Mouse (Mus musculus) hindbrain, embryonic 15.5 days (tissue): ENCODE data around the gene Gpr153. TPM values are rescaled to one million over a fixed set of nuclear protein-coding genes. Genes with fewer than 3 reads are reported as not detected.
A peak's percentile ranks its signal among the peaks of the same experiment; 100 is the strongest.
"Not testable (repeated sequence)": the region's sequence is repeated elsewhere in the genome, so short reads cannot be mapped to it uniquely, and the experiment has no call there.

Experiments
- ATAC-seq: fragments of 200-750 bp; cut with Nextera tagmentation; 2 replicates; pipeline ENCODE4 v1.8.0; 2017; ENCODE audit warnings: low read depth, moderate number of reproducible peaks, moderate TSS enrichment; ENCODE audit not compliant: low FRiP score
- H3K27ac ChIP-seq: fragments of 300-500 bp; sonication (generic); replicated peaks from 2 replicates; pipeline ENCODE4 v1.5.1; 2015; ENCODE audit warnings: mild to moderate bottlenecking, inconsistent platforms
- H3K27me3 ChIP-seq: fragments of 300-500 bp; sonication (generic); 2 replicates; pipeline ENCODE4 v1.6.1; 2015; ENCODE audit warnings: control low read depth, inconsistent platforms
- H3K36me3 ChIP-seq: fragments of 300-500 bp; sonication (generic); 2 replicates; pipeline ENCODE4 v1.6.1; 2015; ENCODE audit warnings: control low read depth, inconsistent platforms
- H3K4me1 ChIP-seq: fragments of 300-500 bp; sonication (generic); replicated peaks from 2 replicates; pipeline ENCODE4 v1.6.1; 2015; ENCODE audit warnings: control low read depth, inconsistent platforms
- H3K4me2 ChIP-seq: fragments of 300-500 bp; sonication (generic); 2 replicates; pipeline ENCODE4 v1.6.1; 2015; ENCODE audit warnings: moderate library complexity, mild to moderate bottlenecking, inconsistent platforms
- H3K4me3 ChIP-seq: fragments of 300-500 bp; sonication (generic); 2 replicates; pipeline ENCODE4 v1.5.1; 2015; ENCODE audit warnings: mild to moderate bottlenecking, inconsistent platforms
- H3K9ac ChIP-seq: fragments of 300-500 bp; sonication (generic); 2 replicates; pipeline ENCODE4 v1.6.1; 2015; ENCODE audit warnings: inconsistent platforms
- H3K9me3 ChIP-seq: fragments of 300-500 bp; sonication (generic); 2 replicates; pipeline ENCODE4 v1.6.1; 2016; ENCODE audit warnings: control low read depth, inconsistent platforms
- WGBS: fragments of 180-500 bp; shearing (Covaris S2); methylation state at CpG from one replicate; pipeline ENCODE4 v1.1.7; 2015; 5-methylcytosine and 5-hydroxymethylcytosine counted together
- polyA plus RNA-seq: library from polyadenylated mRNA; unstranded; fragments of >200 nt; fragmentation: Nextera tagmentation; extraction: Ambion mirVana; gene quantifications from 2 replicates; pipeline ENCODE4 v1.2.1, GENCODE M21; 2015

The Gpr153 gene
- polyA plus RNA-seq = 18.4 and 21.7 TPM in 2 replicates

DNA sequence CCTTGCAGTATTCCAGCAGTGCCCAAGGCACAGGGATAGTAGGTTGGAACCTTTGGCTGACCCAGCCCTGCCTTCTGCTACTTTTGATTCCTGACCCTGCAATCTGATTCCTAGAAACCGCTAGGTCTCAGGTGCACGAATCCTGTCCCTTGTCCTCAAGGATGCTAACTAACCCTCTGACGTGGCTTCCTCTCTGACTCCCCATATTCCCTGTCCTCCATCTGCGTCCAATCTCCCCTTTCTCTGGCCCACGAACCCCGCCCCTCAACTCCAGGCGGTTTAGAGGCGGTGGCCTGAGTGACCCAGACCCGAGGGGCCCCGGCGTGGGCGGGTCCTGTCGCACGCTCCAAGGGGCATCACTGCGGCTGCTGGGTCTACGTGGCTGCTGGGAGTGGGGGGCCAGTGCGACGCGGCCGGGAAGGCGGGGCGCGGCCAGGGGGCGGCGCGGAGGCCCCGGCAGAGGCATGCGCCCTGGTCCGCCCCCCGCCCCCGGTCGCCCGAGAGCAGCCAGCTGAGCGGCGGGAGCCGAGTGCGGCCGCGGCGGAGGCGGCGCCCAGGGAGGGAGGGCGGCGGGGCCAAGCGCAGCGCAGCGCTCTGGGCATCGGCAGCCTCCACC lies at the start of gene Gpr153:
Gene Gpr153 (plus strand): TSS at position 612 of the 616 bp plus-strand sequence.
- Histone ChIP-seq H3K36me3 (0 out of 2 replicates have a peak, but pooled peaks cover 3% of the 10 kb centered on the region), H3K27ac (peak within 1 kb of the TSS; percentile 80), H3K4me3 (peak within 1 kb of the TSS; percentile 66), H3K4me1 (peaks cover 51% of the 10 kb centered on the region), H3K9ac (peak within 1 kb of the TSS; percentile 80), H3K9me3 (no peaks in the 10 kb centered on the region), H3K4me2 (peak within 1 kb of the TSS; percentile 92), H3K27me3 (peaks cover 26% of the 10 kb centered on the region)
- ATAC-seq = peak; percentile 66
- WGBS = under 1% methylated on average over 29 of the region's 48 CpGs

GRCm38 (mm10) chr4:152226901-152227486 lies 47.0 kb upstream of the Gpr153 start:
- Histone ChIP-seq H3K4me3 (no peak overlapping the region), H3K4me1 (peaks cover 39% of the 10 kb centered on the region), H3K36me3 (peaks cover 8% of the 10 kb centered on the region; the same call in 1 of the 2 replicates), H3K9me3 (no peaks in the 10 kb centered on the region), H3K27me3 (no peaks in the 10 kb centered on the region), H3K27ac (peak overlapping the region; percentile 77), H3K4me2 (no peak overlapping the region), H3K9ac (no peak overlapping the region)
- ATAC-seq = peak; percentile 75
- 64% methylated on average over 13 of the region's 13 CpGs for WGBS

- Histone ChIP-seq H3K4me1 (peaks cover 29% of the 10 kb centered on the region), H3K4me3 (no peak overlapping the region), H3K27me3 (no peaks in the 10 kb centered on the region), H3K4me2 (no peak overlapping the region), H3K9me3 (no peaks in the 10 kb centered on the region), H3K36me3 (peaks cover 8% of the 10 kb centered on the region; the same call in 1 of the 2 replicates), H3K9ac (no peak overlapping the region), H3K27ac (peak overlapping the region; percentile 77; the same call in 1 of the 2 replicates)
- ATAC-seq = no peak
- WGBS = 92% methylated on average over 12 of the region's 12 CpGs
These were observed 46.1 kb upstream of the Gpr153 start for GRCm38 (mm10) chr4:152227749-152228527.

DNA sequence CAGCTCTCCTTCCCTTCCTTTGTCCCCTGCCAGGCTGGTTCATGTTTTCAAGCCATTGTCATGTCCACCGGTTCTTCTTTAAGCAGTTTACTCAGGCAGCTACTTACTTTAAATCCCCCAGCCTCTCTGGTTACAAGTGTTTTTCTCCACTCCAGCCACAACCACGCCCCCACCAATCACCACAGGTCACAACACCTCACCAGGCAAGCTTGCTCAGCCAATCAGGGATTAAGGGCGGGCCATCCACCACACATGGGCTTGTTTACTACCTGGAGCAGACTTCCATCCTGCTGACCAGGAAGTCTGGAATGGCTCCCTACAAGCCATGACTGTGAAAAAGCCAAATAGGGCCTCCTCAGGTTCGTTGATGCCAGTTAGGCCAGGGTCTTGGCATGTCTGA lies 43.7 kb upstream of the Gpr153 start:
- not testable (repeated sequence) for H3K27ac ChIP-seq, H3K9ac ChIP-seq, H3K4me2 ChIP-seq, ATAC-seq, H3K27me3 ChIP-seq, H3K9me3 ChIP-seq, H3K4me3 ChIP-seq
- Histone ChIP-seq H3K4me1 (peaks cover 25% of the 10 kb centered on the region), H3K36me3 (peaks cover 16% of the 10 kb centered on the region)
- WGBS = 50% methylated on average over 4 of the region's 4 CpGs

GRCm38 (mm10) chr4:152231326-152231725 lies 42.7 kb upstream of the Gpr153 start:
- Histone ChIP-seq H3K9ac (no peak overlapping the region), H3K36me3 (peaks cover 19% of the 10 kb centered on the region), H3K4me1 (peaks cover 21% of the 10 kb centered on the region), H3K4me3 (no peak overlapping the region), H3K9me3 (no peaks in the 10 kb centered on the region), H3K27me3 (no peaks in the 10 kb centered on the region), H3K4me2 (no peak overlapping the region), H3K27ac (no peak overlapping the region)
- 82% methylated on average over 7 of the region's 7 CpGs for WGBS
- no peak for ATAC-seq

- Histone ChIP-seq H3K4me1 (peaks cover 10% of the 10 kb centered on the region), H3K27me3 (no peaks in the 10 kb centered on the region), H3K4me3 (no peak overlapping the region), H3K9me3 (no peaks in the 10 kb centered on the region), H3K9ac (no peak overlapping the region), H3K27ac (no peak overlapping the region), H3K4me2 (no peak overlapping the region), H3K36me3 (peaks cover 24% of the 10 kb centered on the region)
- WGBS = 88% methylated on average over 4 of the region's 4 CpGs
- ATAC-seq = no peak
These were observed 41.6 kb upstream of the Gpr153 start for GRCm38 (mm10) chr4:152232411-152232903.

DNA sequence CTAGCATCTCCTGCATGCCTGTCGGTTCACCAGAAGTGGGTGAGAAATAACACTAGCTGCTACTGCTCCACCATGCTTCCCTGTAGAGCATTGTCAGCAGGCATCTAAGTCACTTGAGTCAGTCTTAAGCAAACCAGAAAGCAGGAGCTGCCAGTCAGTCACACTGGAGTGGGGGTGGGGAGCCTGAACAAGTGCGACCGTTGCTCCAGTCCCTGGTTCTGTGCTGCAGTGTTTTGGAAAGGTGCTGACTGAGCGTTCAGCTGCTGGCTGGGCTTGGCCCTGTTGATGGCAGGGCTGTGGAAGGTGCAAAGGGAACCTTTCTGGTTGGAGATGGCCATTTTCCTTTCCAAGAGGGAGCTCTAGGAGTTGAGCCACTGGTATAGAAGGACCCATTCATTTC lies 34.1 kb upstream of the Gpr153 start:
- no peak overlapping the region for H3K4me3 ChIP-seq
- H3K4me1 ChIP-seq = peaks cover under 1% of the 10 kb centered on the region; the same call in 1 of the 2 replicates
- H3K36me3 ChIP-seq = peaks cover 30% of the 10 kb centered on the region
- no peak overlapping the region for H3K4me2 ChIP-seq
- no peak for ATAC-seq
- no peaks in the 10 kb centered on the region for H3K9me3 ChIP-seq
- WGBS = 67% methylated on average over 4 of the region's 4 CpGs
- H3K27me3 ChIP-seq = no peaks in the 10 kb centered on the region
- no peak overlapping the region for H3K27ac ChIP-seq
- no peak overlapping the region for H3K9ac ChIP-seq

- no peak overlapping the region for H3K4me2 ChIP-seq
- H3K4me1 ChIP-seq = peaks cover 18% of the 10 kb centered on the region
- WGBS = 89% methylated on average over 9 of the region's 9 CpGs
- no peaks in the 10 kb centered on the region for H3K9me3 ChIP-seq
- no peak overlapping the region for H3K4me3 ChIP-seq
- no peaks in the 10 kb centered on the region for H3K27me3 ChIP-seq
- no peak for ATAC-seq
- H3K36me3 ChIP-seq = peaks cover 13% of the 10 kb centered on the region
- H3K9ac ChIP-seq = no peak overlapping the region
- no peak overlapping the region for H3K27ac ChIP-seq
These were observed 30.7 kb upstream of the Gpr153 start for GRCm38 (mm10) chr4:152243241-152243891.

- no peak overlapping the region for H3K4me3 ChIP-seq
- no peak overlapping the region for H3K27ac ChIP-seq
- peaks cover 7% of the 10 kb centered on the region for H3K36me3 ChIP-seq
- 95% methylated on average over 8 of the region's 8 CpGs for WGBS
- ATAC-seq = no peak
- H3K4me1 ChIP-seq = peaks cover 18% of the 10 kb centered on the region
- H3K9me3 ChIP-seq = no peaks in the 10 kb centered on the region
- H3K27me3 ChIP-seq = no peaks in the 10 kb centered on the region
- H3K9ac ChIP-seq = no peak overlapping the region
- H3K4me2 ChIP-seq = no peak overlapping the region
These were observed 30.1 kb upstream of the Gpr153 start for GRCm38 (mm10) chr4:152243969-152244368.

DNA sequence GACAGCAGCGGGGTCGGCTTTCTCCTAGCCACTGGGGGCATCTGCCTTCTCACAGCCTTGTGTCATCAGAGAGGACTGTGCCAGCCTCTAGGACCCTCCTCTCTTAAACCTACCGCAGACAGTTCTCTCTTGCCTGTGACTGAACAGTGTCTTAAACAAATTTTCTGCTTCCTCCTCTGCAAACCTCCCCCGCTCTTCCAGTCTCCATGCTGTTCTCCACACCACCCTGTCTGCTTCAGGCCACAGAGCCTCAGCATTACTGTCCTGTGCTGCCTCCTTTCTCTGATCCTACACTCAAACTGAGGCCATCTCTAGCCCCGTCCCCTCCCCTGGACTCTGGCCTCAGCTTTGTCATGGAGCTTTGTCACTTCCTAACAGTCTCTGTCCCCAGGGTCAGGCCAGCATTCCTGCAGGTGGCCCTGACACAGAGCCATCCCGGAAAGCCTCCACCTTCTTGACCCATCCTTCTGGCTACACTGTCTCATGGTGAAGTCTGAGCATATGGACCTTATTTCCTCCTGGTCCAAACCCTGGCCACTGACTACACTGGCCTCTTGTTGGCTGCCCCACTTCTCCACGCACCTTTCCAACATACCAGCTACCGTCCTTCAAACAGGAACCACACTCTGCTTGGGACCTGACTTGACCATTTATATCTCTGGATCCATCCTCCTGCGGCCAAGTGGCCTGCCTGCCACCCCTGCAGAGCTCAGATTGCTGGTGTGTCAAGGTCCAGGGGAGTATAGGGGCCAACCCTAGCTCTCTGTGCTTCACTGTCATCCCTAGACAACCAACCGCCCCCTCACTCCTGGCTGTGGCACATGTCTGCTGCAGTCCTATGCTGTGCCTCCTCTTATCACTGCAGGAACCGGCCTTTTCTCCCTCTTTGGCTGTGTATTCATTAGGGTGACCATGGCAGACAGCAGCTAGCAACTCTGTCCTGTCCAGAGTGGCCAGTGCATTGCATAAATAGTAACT lies 29.2 kb upstream of the Gpr153 start:
- no peak for ATAC-seq
- Histone ChIP-seq H3K4me1 (peaks cover 18% of the 10 kb centered on the region), H3K9ac (no peak overlapping the region), H3K4me3 (no peak overlapping the region), H3K27me3 (no peaks in the 10 kb centered on the region), H3K4me2 (no peak overlapping the region), H3K9me3 (no peaks in the 10 kb centered on the region), H3K36me3 (no peaks in the 10 kb centered on the region), H3K27ac (peak overlapping the region; percentile 47; the same call in 1 of the 2 replicates)
- WGBS = 86% methylated on average over 11 of the region's 11 CpGs

DNA sequence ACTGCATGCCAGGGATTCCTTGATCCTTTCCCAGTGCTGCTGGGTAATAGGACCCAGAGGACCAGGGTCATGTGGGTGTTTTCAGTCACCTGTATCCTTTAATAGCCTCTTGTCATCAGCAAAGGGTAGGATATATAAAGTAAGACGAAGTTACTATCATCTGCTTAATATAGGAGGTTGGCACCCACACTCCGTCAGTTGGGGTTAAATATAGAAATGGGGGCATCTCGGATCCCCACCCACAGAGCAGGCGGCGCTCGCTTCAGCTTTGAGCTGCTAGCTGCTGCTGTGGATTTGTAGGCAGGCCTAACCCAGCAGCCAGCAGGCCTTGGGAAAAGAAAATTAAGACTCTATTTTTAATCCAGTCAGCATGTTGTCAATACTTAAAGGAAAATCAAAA lies 28.0 kb upstream of the Gpr153 start:
- Histone ChIP-seq H3K4me3 (no peak overlapping the region), H3K27me3 (no peaks in the 10 kb centered on the region), H3K9me3 (no peaks in the 10 kb centered on the region), H3K36me3 (no peaks in the 10 kb centered on the region), H3K9ac (no peak overlapping the region), H3K4me2 (no peak overlapping the region), H3K27ac (no peak overlapping the region), H3K4me1 (peaks cover 18% of the 10 kb centered on the region)
- no peak for ATAC-seq
- WGBS = 65% methylated on average over 6 of the region's 6 CpGs
